Mouse (Mus musculus): ENCODE results near the gene Rln3.
"Not testable (repeated sequence)": the region's sequence is repeated elsewhere in the genome, so short reads cannot be mapped to it uniquely, and the experiment has no call there.

Rln3 gene

DNA sequence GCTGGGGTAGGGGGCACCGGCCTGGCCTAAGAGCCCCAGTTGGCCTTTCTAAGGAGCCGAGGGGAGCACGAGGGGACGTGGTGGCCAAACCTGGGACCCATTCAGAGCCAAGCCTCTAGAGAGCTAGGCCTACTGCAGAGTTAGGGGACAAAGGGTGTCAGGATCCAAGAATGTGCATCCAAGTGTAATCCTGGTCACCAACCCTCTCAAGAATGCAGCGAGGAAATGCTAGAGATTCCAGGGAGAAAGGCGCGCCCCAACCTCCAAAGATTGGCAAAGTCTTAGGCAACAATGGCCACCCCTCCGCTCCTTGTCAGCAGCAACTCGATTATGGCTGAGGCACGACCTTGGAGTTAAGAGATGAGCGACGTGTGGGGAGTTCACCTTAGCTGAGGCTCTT lies 23.2 kb downstream of the Rln3 start:
- DNase-seq (ENCODE audit: low spot score in 2 of 2) = no peak

DNA sequence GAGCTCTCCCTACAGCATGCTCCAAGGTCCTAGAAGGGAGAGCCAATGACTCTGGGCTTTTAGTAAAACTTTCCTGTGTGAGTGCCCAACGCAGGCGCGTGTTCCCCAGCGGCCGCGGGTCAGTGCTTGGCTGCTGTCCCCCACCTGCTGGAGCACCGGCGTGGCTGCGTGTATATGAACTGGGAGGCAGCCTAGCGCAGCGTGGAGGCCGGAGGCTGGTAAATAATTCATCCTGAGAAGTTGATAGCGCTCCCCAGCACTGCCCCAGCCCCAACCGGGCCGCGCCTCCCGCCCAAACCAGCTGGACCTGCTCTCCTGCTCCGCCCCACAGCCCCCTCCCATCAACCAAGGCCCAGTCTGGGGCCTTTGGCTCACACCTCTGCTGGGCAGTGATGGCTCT lies 23.7 kb downstream of the Rln3 start, which contains the start of gene Palm3:
TSS of gene Palm3 (plus strand) at position 376 of the 400 bp plus-strand sequence.
- DNase-seq (ENCODE audit: low spot score in 2 of 2) = no peak

DNA sequence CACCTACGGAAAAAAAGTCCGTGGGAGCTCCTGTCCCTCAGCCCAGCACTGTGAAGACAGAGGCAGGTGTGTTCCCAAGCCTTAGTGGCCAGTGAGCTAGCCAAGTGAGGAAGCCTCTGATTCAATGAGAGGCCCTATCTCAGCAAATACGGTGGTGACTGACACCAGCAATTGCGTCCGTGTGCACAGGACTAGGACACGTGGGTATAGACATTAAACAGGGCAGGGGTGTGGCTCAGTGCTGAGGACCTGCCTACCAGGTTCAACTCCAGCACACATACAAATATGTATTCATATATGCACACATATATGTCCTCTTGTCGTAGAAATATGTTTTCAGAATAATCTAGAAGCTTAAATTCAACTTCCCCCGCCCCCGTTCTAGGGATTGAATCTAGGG lies 25.1 kb downstream of the Rln3 start:
- DNase-seq (ENCODE audit: low spot score in 2 of 2) = no peak

DNA sequence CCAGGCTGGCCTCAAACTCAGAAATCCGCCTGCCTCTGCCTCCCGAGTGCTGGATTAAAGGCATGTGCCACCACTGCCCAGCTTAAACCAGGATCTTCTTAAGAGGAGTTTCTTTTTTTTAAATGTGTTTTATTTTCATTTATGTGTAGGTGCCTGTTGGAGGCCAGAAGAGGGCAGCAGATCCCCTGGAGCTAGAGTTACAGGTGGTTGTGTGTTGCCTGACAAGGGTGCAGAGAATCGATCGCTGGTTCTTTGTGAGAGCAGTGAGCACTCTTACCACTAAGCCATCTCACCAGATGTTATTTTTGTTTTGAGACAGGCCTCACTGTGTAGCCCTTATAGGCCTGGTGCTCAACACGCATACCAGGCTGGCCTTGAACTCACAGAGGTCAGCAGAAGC lies 29.0 kb downstream of the Rln3 start:
- DNase-seq (ENCODE audit: low spot score in 2 of 2) = no peak

DNA sequence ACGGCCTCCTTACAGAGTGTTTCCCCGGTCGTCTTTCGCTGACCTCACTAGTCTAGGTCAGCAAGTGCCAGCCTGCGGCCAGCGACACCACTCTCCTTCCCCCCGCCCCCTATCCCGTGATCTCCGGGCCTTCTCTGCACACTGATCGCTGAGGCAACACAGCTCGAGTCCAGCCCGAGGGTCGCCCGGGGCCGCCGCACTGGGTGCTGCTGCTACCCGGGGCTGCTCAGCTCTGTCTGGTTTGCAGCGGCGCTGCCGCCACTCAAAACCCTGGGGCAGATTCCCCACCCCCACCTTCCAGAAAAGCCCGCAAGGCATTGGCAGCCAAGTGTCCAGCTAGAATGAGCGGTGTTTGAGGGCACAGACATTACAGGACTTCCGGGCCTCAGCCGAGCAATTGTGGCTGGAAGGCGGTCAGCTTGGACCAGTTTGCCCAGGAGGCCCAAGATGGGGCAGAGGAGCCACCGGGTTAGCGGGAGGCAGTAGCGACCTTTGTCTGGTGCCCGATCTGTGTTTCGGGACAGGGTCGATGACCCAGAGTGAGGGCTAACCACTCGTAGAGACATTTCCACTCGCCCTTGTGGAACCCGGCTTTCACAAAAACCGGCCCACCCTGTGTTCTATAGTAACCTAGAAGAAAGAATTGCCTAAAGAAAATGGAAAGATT lies 32.2 kb downstream of the Rln3 start:
- DNase-seq (ENCODE audit: low spot score in 2 of 2) = no peak

DNA sequence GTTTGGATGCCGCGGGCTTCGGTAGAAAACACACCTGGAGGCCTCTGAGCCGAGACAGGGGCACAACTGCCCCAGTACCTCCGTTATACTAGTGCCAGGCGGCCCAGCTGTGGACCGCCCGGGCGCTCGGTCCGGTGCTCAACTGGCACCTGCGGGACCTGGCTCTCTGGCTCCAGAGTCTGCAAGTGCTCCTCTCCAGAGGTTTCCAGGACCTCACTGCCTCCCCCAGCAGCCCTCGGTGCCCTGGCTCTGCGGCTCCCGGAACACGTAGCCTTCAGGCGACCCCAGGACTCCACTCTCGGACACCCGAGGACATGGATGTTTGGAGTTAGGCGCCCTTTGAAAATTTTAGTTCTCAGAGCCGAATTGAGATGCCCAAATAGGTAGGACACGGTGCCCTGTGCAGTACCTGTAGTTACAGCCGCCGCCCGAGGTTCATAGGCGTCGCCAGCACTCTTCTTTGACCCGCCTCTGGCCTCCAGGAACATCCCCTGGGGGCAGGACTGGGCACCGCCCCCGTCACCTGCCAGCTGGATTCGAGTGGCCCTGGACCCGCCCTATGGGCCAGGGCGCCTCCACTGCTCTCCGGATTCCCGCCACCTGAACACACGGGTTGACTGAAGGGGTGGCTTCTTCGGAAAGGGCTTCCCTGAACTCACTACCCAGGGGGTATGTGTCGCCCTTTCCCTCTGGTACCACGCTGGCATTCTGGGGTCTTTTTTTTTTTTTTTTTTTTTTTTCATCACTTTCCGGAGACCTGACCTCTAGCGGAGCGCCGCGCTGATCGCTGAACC lies 32.9 kb downstream of the Rln3 start, which contains the start of gene 2210011C24Rik:
TSS of gene 2210011C24Rik (minus strand) at position 467 of the 794 bp plus-strand sequence.
- DNase-seq (ENCODE audit: low spot score in 2 of 2) = no peak

DNA sequence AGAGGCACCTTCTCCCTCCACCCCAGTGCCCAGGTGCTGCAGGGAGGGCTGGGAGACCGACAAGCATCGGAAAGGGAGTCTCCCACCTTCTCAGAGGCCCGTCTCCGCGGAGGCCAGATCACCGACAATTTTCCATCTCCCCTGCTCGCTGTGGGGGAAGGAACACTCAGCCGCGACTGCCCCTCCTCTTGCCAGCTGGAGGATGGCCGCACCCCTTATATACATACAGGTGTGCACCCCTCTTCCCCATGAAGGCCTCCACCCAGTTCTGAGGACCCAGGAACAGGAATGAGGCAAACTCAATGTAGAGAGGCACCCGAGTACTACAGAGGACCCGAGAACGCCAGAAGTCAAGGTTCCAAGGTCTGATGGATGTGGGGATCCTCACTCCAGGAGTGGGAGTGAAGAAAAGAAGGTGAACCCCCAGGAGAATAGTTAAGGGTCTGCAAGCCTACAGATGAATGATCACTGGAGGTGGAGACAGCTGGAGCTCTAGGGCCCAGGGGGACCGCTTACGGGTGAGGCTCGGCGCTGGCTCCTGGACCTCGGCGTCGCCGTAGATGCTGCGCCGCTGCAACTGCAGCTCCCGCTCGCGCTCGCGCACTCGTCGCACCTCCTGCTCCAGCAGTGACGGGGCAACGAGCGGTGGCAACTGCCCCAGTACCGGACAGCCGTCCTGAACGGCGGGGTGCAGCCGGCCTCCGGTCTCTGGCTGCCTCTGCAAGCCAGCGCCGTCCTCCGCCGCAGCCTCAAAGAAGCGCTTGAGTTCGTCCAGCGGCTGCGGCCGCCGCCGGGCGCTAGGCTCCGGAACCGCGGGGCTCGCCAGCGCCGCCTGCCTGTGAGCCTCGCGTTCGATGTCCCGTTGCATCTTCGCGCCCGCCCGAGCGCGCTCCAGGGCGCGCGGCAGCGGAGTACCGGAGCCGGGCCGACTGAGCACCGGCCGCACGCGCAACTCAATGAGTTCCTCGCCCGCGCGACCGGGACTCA lies 33.9 kb downstream of the Rln3 start:
- peak; percentile 60 to 62 for DNase-seq (ENCODE audit: low spot score in 2 of 2)

DNA sequence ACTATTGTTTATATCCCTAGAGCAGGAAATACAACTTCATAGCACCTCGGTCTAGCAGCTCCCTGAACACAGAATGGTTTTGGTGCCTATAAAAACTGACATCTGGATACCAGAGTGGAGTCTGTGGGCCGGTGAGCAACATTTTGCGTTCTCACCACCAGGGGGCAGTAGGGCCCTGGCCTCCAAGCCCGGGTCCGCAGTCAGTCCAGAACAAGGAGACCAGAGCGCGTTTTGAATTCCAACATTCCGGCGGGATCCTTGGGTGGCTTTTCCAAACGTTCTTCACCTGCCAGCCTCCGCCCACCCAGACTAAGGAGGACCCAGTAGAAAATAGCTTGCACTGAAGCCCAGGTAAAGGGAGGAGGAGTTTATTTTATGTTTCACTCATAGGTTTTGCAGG lies 34.9 kb downstream of the Rln3 start:
- peak; percentile 87 to 90 for DNase-seq (ENCODE audit: low spot score in 2 of 2)

DNA sequence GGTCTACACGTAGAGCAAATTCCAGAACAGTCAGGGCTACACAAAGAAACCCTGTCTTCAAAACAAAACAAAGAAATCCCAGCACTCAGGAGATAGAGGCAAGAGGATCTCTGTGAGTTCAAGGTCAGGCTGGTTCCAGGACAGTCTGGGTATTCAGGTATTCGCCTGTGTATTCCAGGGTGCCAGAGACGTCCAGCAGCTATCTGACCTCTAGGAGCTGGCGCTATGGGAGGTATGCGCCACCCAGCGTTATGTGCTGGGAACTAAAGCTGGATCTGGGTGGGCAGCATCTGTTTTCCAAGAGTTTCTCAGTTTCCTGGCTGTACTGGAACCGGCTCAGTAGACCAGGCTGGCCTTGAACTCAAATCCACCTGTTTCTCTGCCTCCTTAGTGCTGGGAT lies 36.4 kb downstream of the Rln3 start:
- DNase-seq (ENCODE audit: low spot score in 2 of 2) = no peak

DNA sequence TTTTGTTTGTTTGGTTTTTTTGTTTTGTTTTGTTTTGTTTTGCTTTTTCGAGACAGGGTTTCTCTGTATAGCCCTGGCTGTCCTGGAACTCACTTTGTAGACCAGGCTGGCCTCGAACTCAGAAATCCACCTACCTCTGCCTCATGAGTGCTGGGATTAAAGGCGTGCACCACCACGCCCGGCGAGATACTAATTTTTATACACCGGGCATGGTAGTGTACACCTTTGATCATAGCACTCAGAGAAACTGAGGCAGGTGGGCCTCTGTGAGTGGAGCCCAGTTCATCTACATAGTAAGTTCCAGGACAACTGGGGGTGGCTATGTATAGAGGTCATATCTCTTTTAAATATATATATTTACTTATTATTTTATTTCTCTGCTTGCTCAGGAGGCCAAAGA lies 39.3 kb downstream of the Rln3 start:
- not testable (repeated sequence) for DNase-seq (ENCODE audit: low spot score in 2 of 2)

DNA sequence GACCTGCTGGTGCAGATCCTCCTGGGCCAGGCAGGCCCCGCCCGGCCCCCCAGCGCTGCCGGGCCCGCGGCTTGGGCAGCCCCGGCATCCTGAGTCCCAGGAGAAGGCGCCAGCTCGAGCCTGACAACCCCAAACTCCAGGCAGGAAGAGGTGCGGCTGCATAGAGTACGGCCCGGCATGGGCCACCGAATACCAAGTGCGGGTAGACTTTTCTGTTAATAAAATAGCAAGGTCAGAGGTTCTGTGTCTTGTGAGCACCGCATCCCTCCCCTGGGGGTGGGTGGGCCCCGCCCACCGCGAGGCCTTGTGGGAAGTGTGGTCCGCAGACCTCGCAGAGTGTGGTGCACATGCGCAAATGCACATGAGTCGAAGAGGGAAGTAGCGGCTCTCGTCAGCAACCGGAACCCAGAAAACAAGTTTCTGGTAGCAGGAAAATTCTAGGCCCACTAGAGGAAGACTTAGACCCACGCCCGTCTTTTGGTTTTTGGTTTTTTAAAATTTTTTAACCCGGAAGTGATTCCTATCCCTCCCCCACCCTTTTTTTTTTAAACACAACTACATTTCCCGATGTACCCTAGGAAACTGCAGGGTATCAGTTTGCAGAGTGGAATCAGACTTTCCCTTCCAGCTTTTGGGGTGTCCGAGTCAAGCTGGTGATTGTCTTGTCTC lies 40.1 kb downstream of the Rln3 start:
- DNase-seq (ENCODE audit: low spot score in 2 of 2) = peak; percentile 91 to 92

DNA sequence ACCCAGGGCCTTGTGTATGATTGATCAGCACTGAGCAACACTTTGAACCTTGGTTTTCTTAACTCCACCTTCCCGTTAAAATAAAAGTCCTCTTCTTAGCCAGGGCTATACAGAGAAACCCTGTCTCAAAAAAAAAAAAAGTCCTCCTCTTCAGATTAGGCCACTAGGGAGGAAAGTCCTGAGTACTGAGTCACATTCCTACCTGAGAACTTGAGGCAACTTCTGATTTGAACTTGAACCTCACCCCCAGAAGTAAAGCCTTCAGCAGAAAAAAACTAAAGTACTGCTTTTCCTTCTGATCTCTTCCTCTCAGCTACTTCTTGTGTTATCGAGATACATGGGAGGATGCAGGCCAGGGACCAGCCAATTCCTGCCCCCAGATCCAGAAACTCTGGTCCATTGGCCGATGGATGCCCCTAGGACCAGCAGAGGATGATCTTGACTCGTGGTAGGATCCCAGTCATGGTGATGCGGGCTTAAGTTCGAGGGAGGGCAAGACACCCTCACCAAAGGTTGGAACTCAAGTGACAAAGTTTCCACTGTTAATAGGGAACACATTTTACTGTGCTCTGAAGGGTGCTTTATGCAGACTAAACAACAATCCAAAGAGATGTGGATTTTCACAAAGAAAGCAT lies 41.1 kb downstream of the Rln3 start:
- no peak for DNase-seq (ENCODE audit: low spot score in 2 of 2)

DNA sequence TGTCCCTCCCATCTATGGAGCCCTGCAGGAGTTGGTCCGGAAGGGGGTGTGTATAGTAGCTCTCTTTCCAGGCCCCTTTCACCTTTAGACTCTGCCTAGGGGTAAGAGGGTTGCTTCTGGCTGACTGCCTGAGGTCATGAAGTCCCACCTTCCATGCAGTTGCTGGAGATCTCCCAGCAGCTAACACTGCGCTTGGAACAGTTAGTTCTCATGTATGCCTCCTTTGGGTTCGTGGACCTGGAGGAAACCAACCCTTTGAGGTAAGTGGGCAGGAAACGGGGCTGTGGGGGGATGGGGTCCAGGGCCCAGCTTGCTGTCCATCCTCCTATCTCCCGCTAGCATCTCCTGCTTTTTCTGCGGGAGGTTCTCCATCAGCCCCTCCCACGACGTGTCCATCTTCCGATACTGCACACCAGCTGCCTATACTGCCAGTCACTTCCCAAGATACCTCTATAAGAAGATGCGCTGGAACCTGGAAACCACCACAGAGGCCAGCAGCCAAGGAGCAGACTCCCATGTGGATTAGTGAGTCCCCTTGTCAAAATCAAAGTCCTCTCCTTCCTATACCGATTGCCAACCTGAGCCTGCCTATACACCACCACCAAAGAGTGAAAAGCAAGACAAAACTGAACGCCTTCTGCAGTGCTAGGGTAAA lies 41.7 kb downstream of the Rln3 start:
- DNase-seq (ENCODE audit: low spot score in 2 of 2) = no peak

DNA sequence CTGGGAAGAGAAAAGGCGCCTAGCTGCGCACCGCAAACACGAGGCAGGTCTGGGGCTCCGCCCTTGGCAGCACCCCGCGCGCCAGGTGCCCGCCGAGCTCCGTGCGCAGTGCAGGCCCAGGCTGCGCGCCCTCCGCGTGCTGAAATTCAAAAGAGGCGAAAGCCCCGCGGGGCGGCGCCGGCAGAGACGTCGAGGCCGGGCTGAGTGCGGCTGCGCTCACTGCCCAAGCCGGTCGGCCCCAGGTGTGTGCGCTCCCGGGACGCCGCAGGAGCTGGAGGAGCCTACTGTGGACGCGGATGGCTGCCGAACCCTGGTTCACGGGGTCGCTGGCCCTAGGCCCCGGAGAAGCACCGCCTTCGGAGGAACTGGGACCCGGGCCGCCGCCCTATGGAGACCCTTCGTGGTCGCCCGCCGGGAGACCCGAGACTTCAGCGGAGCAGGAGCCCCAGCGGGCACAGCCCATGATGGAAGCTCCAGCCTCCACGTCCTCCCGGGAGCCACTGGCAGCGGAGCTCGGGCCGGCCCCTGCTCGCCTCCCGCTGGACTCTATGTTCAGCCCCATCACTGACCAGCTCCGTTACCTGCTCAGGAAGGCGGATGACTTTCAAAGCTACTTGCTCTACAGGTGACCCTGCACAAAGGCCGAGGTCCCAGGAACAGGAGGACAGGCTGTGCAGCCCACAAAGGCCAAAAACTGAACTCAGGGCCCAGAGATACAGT lies 43.4 kb downstream of the Rln3 start, which contains the start of gene 1700067K01Rik:
TSS of gene 1700067K01Rik (plus strand) at position 222 of the 720 bp plus-strand sequence.
- no peak for DNase-seq (ENCODE audit: low spot score in 2 of 2)

DNA sequence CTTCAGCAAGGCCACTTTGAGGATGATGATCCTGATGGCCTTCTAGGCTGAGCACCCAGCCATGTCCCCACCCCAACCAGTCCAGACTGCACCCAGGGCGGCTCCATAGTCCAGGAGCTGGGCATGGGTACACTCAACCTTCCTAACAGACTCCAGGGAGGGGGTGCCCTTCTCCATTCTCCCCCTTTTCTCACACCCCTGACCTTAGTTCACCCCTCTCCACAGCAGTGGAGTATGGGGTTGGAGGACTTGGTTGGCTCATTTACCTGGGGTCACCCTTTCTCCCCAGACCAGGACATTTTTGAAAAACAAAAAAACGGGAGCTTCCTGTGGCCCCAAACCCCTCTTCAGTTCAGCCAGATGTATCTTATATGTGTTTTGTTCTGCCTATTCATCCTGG lies 45.0 kb downstream of the Rln3 start:
- no peak for DNase-seq (ENCODE audit: low spot score in 2 of 2)

DNA sequence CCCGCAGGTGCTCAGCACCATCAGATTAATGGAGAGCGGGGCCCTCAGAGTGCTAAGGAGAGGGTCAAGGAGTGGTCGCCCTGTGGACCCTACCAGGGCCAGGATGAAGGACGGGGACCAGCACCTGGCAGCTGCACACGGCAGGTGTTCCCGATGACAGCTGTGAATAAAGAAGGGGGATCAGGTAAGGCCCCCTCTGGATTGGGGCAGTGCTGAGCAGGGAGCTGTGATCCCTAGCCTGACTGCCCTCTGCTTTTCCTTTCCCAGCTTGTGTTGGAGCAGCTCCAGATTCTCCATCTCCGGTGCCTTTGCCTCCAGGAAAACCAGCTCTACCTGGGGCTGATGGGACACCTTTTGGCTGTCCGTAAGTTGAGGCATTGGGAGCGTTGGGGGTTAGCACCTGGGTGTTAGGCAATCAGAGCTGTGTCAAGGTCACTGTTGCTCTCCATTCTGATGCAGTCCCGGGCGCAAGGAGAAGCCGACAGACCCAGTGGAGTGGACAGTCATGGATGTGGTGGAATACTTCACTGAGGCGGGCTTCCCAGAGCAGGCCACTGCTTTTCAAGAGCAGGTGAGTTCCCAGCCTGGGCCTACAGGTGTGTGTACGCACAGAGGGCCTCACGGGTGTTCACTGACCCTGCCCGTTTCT lies 45.6 kb downstream of the Rln3 start:
- no peak for DNase-seq (ENCODE audit: low spot score in 2 of 2)

DNA sequence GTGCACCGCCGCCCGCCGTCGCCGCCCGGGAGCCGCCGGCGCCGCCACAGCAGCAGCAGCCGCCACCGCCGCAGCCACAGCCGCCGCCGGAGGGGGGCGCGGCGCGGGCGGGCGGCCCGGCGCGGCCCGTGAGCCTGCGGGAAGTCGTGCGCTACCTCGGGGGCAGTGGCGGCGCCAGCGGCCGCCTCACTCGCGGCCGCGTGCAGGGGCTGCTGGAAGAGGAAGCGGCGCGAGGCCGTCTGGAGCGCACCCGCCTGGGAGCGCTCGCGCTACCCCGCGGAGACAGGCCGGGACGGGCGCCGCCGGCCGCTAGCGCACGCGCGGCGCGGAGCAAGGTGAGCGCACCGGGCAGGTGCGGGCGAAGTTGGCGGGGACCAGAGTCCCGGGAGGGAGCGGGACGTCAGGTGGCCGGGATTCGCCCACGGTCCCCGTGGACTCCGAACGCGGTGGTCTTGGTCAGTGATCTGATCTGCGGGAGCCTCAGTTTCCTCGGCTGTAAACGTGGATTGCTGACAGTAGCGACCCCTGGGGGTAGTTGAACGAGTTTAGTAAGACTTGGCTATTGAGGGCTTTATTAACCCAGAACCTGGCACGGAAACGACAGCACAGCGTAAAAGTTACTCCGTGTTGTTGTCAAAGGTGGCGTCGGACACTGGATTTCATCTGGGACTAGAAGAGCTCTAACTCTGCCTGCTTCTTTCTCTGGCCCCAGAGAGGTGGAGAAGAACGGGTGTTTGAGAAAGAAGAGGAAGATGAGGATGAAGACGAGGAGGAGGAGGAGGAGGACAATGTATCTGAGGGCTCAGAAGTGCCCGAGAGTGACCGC lies 46.4 kb downstream of the Rln3 start:
- DNase-seq (ENCODE audit: low spot score in 2 of 2) = peak in 1 of 2 experiments; percentile 57

DNA sequence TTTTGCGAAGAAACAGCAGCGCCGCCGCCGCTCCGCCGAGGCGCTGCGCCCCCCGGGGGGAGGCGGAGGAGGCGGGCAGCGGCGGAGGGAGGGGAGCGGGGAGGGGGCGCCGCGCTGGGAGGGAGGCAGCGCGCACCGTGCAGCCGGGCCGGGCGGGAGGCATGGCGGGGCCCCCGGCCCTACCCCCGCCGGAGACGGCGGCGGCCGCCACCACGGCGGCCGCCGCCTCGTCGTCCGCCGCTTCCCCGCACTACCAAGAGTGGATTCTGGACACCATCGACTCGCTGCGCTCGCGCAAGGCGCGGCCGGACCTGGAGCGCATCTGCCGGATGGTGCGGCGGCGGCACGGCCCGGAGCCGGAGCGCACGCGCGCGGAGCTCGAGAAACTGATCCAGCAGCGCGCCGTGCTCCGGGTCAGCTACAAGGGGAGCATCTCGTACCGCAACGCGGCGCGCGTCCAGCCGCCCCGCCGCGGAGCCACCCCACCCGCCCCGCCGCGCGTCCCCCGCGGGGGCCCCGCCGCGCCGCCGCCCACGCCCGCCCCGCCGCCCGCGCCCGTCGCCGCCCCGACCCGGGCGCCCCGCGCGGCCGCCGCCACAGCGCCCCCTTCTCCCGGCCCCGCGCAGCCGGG lies 47.2 kb downstream of the Rln3 start, which contains the start of gene Samd1:
TSS of gene Samd1 (plus strand) at position 162 of the 631 bp plus-strand sequence.
- DNase-seq (ENCODE audit: low spot score in 2 of 2) = peak; percentile 54 to 59

Data from right cerebral cortex, adult 2 months (tissue).